Mouse (Mus musculus): Measurements from ENCODE around the gene Lamtor1.

DNA sequence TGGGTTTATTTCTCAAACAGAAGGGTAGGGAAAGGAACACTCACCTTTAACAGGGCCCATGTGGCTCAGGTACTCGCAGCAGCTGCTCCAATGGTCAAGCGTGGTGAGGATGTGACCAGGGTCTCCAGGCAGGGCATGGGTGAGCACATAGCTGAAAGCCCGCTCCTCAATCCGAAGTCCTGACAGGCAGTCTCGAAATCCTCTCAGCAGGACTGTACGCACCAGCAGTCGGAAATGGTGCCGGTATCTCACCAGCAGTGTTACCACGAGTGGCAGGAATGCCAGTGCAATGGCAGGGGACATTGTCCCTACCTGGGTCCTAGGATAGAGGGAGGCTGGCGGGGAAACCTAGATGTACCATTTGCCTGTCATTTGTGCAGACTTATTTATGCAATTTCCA is 3.7 kb upstream of the Lamtor1 start:
- TF ChIP-seq CTCF (IDR thresholded peaks at IDR 0.05; ENCODE audit: borderline replicate concordance, extremely low read depth, insufficient read depth, insufficient read length) (no peak), POLR2A (IDR thresholded peaks at IDR 0.05; ENCODE audit: borderline replicate concordance, extremely low read depth, insufficient read depth, insufficient read length, poor library complexity, severe bottlenecking) (no peak)
